Mouse (Mus musculus) testis, adult 2 months (tissue): ENCODE results near the gene Cracr2a. TPM values are rescaled to one million over a fixed set of nuclear protein-coding genes. Genes with fewer than 3 reads are reported as not detected.

Experiments used
- H3K27ac ChIP-seq: fragments of 200-500 bp; 2 replicates; pipeline ENCODE4 v1.5.1; 2012; ENCODE audit warnings: low read depth, low read length; ENCODE audit not compliant: control insufficient read depth, insufficient read depth
- H3K27me3 ChIP-seq: fragments of 200-500 bp; 2 replicates; pipeline ENCODE4 v1.6.1; 2012; ENCODE audit warnings: mild to moderate bottlenecking, low read length, moderate library complexity; ENCODE audit not compliant: control insufficient read depth, insufficient read depth
- H3K36me3 ChIP-seq: fragments of 200-500 bp; 2 replicates; pipeline ENCODE4 v1.6.1; 2012; ENCODE audit warnings: mild to moderate bottlenecking, low read length; ENCODE audit not compliant: control insufficient read depth, insufficient read depth
- H3K4me1 ChIP-seq: fragments of 200-500 bp; 2 replicates; pipeline ENCODE4 v1.6.1; 2012; ENCODE audit warnings: low read length; ENCODE audit not compliant: control insufficient read depth, insufficient read depth
- H3K4me3 ChIP-seq: fragments of 200-500 bp; 2 replicates; pipeline ENCODE4 v1.5.1; 2012; ENCODE audit warnings: low read depth, mild to moderate bottlenecking, low read length, moderate library complexity, mixed read lengths; ENCODE audit not compliant: control insufficient read depth
- CTCF ChIP-seq: fragments of 200-500 bp; IDR thresholded peaks from 2 replicates; pipeline ENCODE4 v1.5.1; 2012; ENCODE audit warnings: low read depth, mild to moderate bottlenecking, inconsistent platforms, low read length, moderate library complexity; ENCODE audit not compliant: control insufficient read depth, insufficient read depth, insufficient replicate concordance
- POLR2A ChIP-seq: fragments of 200-500 bp; IDR thresholded peaks from 2 replicates; pipeline ENCODE4 v1.6.1; 2012; ENCODE audit warnings: low read depth, mild to moderate bottlenecking, inconsistent platforms, low read length, moderate library complexity; ENCODE audit not compliant: control insufficient read depth
- polyA plus RNA-seq: library from polyadenylated mRNA; depleted of rRNA; stranded (reverse); fragments of >200 nt; gene quantifications from 2 replicates; pipeline ENCODE4 v1.2.3, GENCODE M21; 2012

Cracr2a gene
- polyA plus RNA-seq, 1 experiment, result 0.46 TPM

GRCm38 (mm10) chr6:127680784-127681183 lies 119.6 kb downstream of the Cracr2a start:
- TF ChIP-seq CTCF (no peak), POLR2A (no peak)
- Histone ChIP-seq H3K4me1 (no peaks in the 10 kb centered on the region), H3K36me3 (no peaks in the 10 kb centered on the region), H3K27ac (no peak overlapping the region), H3K27me3 (no peaks in the 10 kb centered on the region), H3K4me3 (no peak overlapping the region)

- no peak overlapping the region for H3K4me3 ChIP-seq
- H3K27me3 ChIP-seq, result no peaks in the 10 kb centered on the region
- no peak overlapping the region for H3K27ac ChIP-seq
- H3K4me1 ChIP-seq, result no peaks in the 10 kb centered on the region
- no peak for TF ChIP-seq POLR2A
- H3K36me3 ChIP-seq, result no peaks in the 10 kb centered on the region
Measured at GRCm38 (mm10) chr6:127683561-127683960, 122.4 kb downstream of the Cracr2a start.

DNA sequence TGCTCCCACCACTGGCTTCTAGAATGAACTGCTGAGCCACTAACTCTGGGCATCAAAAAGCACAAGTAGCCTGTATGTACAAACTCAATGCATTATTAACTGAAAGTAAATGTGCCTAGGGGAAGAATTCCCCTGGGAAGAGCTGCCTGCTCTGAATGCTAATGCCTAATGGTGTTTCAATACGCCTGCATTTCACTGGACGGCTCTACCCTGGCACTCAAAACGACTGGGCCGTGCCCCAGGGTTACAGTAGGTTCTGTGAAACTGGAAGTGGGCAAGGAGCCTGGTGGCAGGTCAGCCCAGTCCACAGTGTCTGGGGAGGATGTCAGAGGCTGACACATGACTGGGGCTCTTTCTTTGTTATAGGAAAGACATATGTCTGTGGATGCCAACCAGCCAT lies 123.8 kb downstream of the Cracr2a start:
- Histone ChIP-seq H3K36me3 (no peaks in the 10 kb centered on the region), H3K4me3 (no peak overlapping the region), H3K27me3 (no peaks in the 10 kb centered on the region), H3K4me1 (no peaks in the 10 kb centered on the region), H3K27ac (no peak overlapping the region)
- TF ChIP-seq POLR2A, result no peak
- TF ChIP-seq CTCF, result no peak

DNA sequence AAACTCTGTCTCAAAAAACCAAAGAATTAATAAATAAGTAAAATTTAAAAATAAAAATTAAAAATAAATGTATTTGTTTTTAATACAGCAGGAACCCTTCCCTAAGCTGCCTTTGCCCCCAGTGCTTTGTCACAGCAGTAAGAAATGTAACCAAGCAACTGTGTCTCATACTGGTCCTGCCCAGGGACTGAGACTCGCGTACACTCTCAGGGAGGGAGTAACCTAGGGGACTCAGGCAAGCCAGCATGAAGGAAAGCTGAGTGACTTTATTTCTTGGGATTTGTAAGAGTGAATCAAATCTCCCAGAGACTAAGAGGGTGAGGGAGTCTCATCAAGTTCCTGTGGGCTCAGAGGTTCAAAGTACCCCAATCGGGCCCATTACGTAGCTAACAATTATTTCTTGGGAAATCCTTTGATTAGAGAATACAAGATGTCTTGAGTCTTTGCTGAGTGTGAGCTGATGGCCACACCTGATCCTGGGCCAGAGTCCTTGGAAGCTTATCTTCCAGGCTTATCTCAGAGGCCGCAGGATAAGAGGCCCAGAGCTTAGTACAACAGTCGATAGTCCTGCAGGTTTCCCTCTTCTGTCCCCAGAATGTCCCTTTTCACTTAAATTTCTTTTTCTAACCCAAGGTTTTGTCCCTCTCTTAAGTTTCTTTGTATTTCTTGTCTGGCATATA lies 126.2 kb downstream of the Cracr2a start:
- Histone ChIP-seq H3K4me1 (no peaks in the 10 kb centered on the region), H3K4me3 (no peak overlapping the region), H3K27ac (no peak overlapping the region), H3K36me3 (no peaks in the 10 kb centered on the region), H3K27me3 (no peaks in the 10 kb centered on the region)
- no peak for TF ChIP-seq POLR2A
- no peak for TF ChIP-seq CTCF

- Histone ChIP-seq H3K27me3 (no peaks in the 10 kb centered on the region), H3K4me1 (no peaks in the 10 kb centered on the region), H3K36me3 (no peaks in the 10 kb centered on the region), H3K4me3 (no peak overlapping the region), H3K27ac (no peak overlapping the region)
- TF ChIP-seq CTCF (no peak), POLR2A (no peak)
Measured at GRCm38 (mm10) chr6:127692298-127692697, 131.2 kb downstream of the Cracr2a start.

DNA sequence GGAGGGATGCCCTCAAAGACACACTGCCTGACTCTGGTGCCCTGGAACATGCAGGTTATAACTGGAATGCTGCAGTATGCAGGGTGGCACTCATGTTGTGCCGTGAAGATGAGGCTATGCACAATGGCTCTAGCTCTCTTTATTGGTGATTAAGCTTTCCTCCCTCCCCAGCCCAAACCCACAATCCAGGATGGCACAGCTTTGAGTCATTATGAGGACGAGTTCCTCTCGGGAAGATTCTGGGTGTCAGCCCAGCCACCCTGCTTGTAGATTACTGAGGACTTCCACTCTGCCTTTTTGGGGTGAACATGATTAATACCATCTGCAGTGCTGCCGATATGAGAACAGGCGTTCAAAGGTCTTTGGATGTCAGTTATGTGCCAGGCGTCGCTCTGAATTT lies 132.5 kb downstream of the Cracr2a start:
- no peaks in the 10 kb centered on the region for H3K36me3 ChIP-seq
- H3K27ac ChIP-seq, result no peak overlapping the region
- no peak overlapping the region for H3K4me3 ChIP-seq
- H3K4me1 ChIP-seq, result no peaks in the 10 kb centered on the region
- TF ChIP-seq POLR2A (no peak), CTCF (no peak)
- H3K27me3 ChIP-seq, result no peaks in the 10 kb centered on the region

GRCm38 (mm10) chr6:127701036-127701783 lies 140.1 kb downstream of the Cracr2a start:
- Histone ChIP-seq H3K27me3 (no peaks in the 10 kb centered on the region), H3K36me3 (no peaks in the 10 kb centered on the region), H3K4me1 (no peaks in the 10 kb centered on the region), H3K27ac (no peak overlapping the region), H3K4me3 (no peak overlapping the region)
- no peak for TF ChIP-seq CTCF
